Mouse (Mus musculus) C2C12 (cell line): ENCODE data around the gene Eml3.
"Not testable (repeated sequence)": the region's sequence is repeated elsewhere in the genome, so short reads cannot be mapped to it uniquely, and the experiment has no call there.

Experiments used
- CEBPB ChIP-seq: IDR thresholded peaks from one replicate; pipeline ENCODE4 v1.6.1; 2011; ENCODE audit warnings: low read depth, mild to moderate bottlenecking, control low read depth, moderate library complexity
- CTCF ChIP-seq: IDR thresholded peaks from one replicate; pipeline ENCODE4 v1.5.1; 2011; ENCODE audit not compliant: control insufficient read depth, insufficient read depth, insufficient read length
- FOSL1 ChIP-seq: IDR thresholded peaks from one replicate; pipeline ENCODE4 v1.8.0; 2011; ENCODE audit warnings: mild to moderate bottlenecking, low read length; ENCODE audit not compliant: poor library complexity, insufficient read depth, severe bottlenecking
- MAX ChIP-seq: IDR thresholded peaks from one replicate; pipeline ENCODE4 v1.6.1; 2011; ENCODE audit warnings: mild to moderate bottlenecking, control low read depth
- MYOG ChIP-seq: IDR thresholded peaks from one replicate; pipeline ENCODE4 v1.6.1; 2011; ENCODE audit not compliant: control insufficient read depth, insufficient read length; ENCODE audit errors: extremely low read depth
- USF1 ChIP-seq: IDR thresholded peaks from one replicate; pipeline ENCODE4 v1.6.1; 2011; ENCODE audit warnings: low read depth, mild to moderate bottlenecking, control low read depth, moderate library complexity

- not testable (repeated sequence) for TF ChIP-seq MAX, FOSL1, CTCF, USF1, CEBPB, MYOG
Observed at GRCm38 (mm10) chr19:8897211-8897864, 32.0 kb upstream of the Eml3 start.
